Mouse (Mus musculus): ENCODE results near the gene Muc3.
A peak's percentile ranks its signal among the peaks of the same experiment; 100 is the strongest.

The Muc3 gene

DNA sequence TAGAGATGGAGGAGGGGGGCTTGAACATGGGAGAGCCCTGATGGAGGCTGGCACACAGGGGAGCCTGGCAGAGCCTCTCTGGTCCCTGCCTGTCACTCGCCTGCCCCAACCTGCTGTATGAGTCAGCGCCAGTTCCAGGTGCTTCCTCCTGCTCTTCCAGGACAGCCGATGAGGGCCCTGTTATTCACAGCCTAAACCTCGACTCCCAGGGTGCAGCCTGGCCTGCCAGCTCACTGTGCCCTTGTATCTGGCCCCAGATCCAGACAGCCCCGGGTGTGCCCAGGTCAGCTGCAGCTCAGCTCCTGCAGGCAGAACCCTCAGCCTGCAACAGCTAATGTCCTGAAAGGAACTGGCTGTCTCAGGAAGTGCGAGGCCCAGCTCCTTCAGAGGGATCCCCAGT is 57.6 kb downstream of the Muc3 start:
- DNase-seq: no peak

DNA sequence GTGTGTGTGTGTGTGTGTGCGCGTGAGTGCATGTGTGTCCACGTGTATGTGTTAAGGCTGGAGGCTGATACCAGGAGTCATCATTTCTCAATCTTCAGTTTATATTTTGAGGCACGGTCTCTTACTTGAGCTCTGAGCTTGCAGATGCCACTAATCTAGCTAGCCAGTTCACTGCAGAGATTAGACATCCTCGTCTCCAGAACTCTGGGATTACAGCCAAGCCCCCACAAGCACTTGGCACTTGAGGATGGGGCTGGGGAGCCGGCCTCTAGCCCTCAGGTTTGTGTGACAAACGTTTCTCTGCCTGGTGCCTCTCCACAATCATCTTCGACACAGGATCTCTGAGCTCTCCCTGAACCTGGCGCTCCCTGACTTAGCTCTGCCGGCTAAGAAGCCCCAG is 58.3 kb downstream of the Muc3 start:
- no peak for DNase-seq

- peak; percentile 92 for DNase-seq
Measured at GRCm38 (mm10) chr5:137087410-137087809, 61.7 kb downstream of the Muc3 start.

DNA sequence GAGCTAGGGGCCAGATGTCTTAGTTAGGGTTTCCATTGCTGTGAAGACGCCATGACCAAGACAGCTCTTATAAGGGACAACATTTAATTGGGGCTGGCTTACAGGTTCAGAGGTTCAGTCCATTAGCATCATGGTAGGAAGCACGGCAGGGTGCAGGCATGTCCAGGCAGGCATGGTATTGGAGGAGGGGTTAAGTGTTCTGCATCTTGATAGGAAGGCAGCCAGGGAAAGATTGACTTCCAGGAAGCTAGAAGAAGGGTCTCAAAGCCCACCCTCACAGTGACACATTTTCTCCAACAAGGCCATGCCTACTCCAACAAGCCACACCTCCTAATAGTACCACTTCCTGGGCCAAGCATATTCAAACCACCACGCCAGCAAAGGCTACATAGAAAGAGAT is 63.4 kb downstream of the Muc3 start:
- no peak for DNase-seq

GRCm38 (mm10) chr5:137085021-137085420 is 64.1 kb downstream of the Muc3 start:
- no peak for DNase-seq

All from lung, postnatal 10 days (tissue).